Mouse (Mus musculus): ENCODE data around the gene Mc3r. TPM values are rescaled to one million over a fixed set of nuclear protein-coding genes. Genes with fewer than 3 reads are reported as not detected.

Gene Mc3r
- polyA plus RNA-seq, 1 experiment from 2014 or later, result 0.24 TPM

- H3K9me3 ChIP-seq, result no peaks in the 10 kb centered on the region
- no peak overlapping the region for H3K4me3 ChIP-seq
- no peaks in the 10 kb centered on the region for H3K27me3 ChIP-seq
- H3K9ac ChIP-seq (replicated peaks), result no peak overlapping the region
- WGBS, result 17% methylated on average over 11 of the region's 11 CpGs
- ATAC-seq (replicated peaks), result 0 out of 2 replicates have a peak, but pooled peaks have one; percentile 23
- no peaks in the 10 kb centered on the region for H3K36me3 ChIP-seq
- H3K4me1 ChIP-seq, result peaks cover 21% of the 10 kb centered on the region
- no peak overlapping the region for H3K27ac ChIP-seq (replicated peaks)
- no peak overlapping the region for H3K4me2 ChIP-seq (replicated peaks)
These were observed 40.7 kb downstream of the Mc3r start for GRCm38 (mm10) chr2:172288965-172289364.

GRCm38 (mm10) chr2:172289632-172290031 lies 41.3 kb downstream of the Mc3r start:
- Histone ChIP-seq H3K36me3 (no peaks in the 10 kb centered on the region), H3K4me2 (replicated peaks) (no peak overlapping the region), H3K27me3 (no peaks in the 10 kb centered on the region), H3K9me3 (no peaks in the 10 kb centered on the region), H3K4me1 (peaks cover 21% of the 10 kb centered on the region), H3K4me3 (no peak overlapping the region), H3K27ac (replicated peaks) (no peak overlapping the region), H3K9ac (replicated peaks) (no peak overlapping the region)
- no peak for ATAC-seq (replicated peaks)
- WGBS, result 24% methylated on average over 1 of the region's 1 CpGs

- Histone ChIP-seq H3K9ac (replicated peaks) (no peak overlapping the region), H3K27me3 (no peaks in the 10 kb centered on the region), H3K9me3 (no peaks in the 10 kb centered on the region), H3K4me2 (replicated peaks) (no peak overlapping the region), H3K36me3 (no peaks in the 10 kb centered on the region), H3K27ac (replicated peaks) (no peak overlapping the region), H3K4me1 (peaks cover 21% of the 10 kb centered on the region), H3K4me3 (no peak overlapping the region)
- no peak for ATAC-seq (replicated peaks)
- WGBS, result 84% methylated on average over 11 of the region's 11 CpGs
These were observed 42.2 kb downstream of the Mc3r start for GRCm38 (mm10) chr2:172290474-172290873.

GRCm38 (mm10) chr2:172291025-172291424 lies 42.7 kb downstream of the Mc3r start:
- Histone ChIP-seq H3K4me2 (replicated peaks) (no peak overlapping the region), H3K36me3 (no peaks in the 10 kb centered on the region), H3K4me3 (no peak overlapping the region), H3K27ac (replicated peaks) (no peak overlapping the region), H3K9ac (replicated peaks) (no peak overlapping the region), H3K27me3 (no peaks in the 10 kb centered on the region), H3K4me1 (peaks cover 21% of the 10 kb centered on the region), H3K9me3 (no peaks in the 10 kb centered on the region)
- 92% methylated on average over 7 of the region's 7 CpGs for WGBS
- no peak for ATAC-seq (replicated peaks)

GRCm38 (mm10) chr2:172291755-172292524 lies 43.6 kb downstream of the Mc3r start:
- no peak overlapping the region for H3K4me3 ChIP-seq
- H3K4me1 ChIP-seq, result peaks cover 21% of the 10 kb centered on the region
- 90% methylated on average over 14 of the region's 14 CpGs for WGBS
- H3K9me3 ChIP-seq, result no peaks in the 10 kb centered on the region
- H3K27ac ChIP-seq (replicated peaks), result no peak overlapping the region
- no peak overlapping the region for H3K9ac ChIP-seq (replicated peaks)
- no peaks in the 10 kb centered on the region for H3K36me3 ChIP-seq
- H3K4me2 ChIP-seq (replicated peaks), result no peak overlapping the region
- ATAC-seq (replicated peaks), result no peak
- H3K27me3 ChIP-seq, result no peaks in the 10 kb centered on the region

- peak; percentile 65 for ATAC-seq (replicated peaks)
- Histone ChIP-seq H3K27me3 (no peaks in the 10 kb centered on the region), H3K4me3 (no peak overlapping the region), H3K4me2 (replicated peaks) (no peak overlapping the region), H3K9ac (replicated peaks) (no peak overlapping the region), H3K36me3 (no peaks in the 10 kb centered on the region), H3K27ac (replicated peaks) (peak overlapping the region; percentile 67), H3K9me3 (no peaks in the 10 kb centered on the region), H3K4me1 (peaks cover 21% of the 10 kb centered on the region)
- WGBS, result 33% methylated on average over 14 of the region's 14 CpGs
These were observed 44.5 kb downstream of the Mc3r start for GRCm38 (mm10) chr2:172292525-172293405.

GRCm38 (mm10) chr2:172298083-172298482 lies 49.8 kb downstream of the Mc3r start:
- H3K9me3 ChIP-seq, result no peaks in the 10 kb centered on the region
- peaks cover 12% of the 10 kb centered on the region for H3K4me1 ChIP-seq
- H3K27ac ChIP-seq (replicated peaks), result no peak overlapping the region
- no peak overlapping the region for H3K9ac ChIP-seq (replicated peaks)
- no peak for ATAC-seq (replicated peaks)
- H3K4me3 ChIP-seq, result no peak overlapping the region
- no peak overlapping the region for H3K4me2 ChIP-seq (replicated peaks)
- H3K27me3 ChIP-seq, result no peaks in the 10 kb centered on the region
- 71% methylated on average over 1 of the region's 1 CpGs for WGBS
- H3K36me3 ChIP-seq, result no peaks in the 10 kb centered on the region

- Histone ChIP-seq H3K4me3 (no peak overlapping the region), H3K9me3 (no peaks in the 10 kb centered on the region), H3K36me3 (no peaks in the 10 kb centered on the region), H3K27ac (replicated peaks) (no peak overlapping the region), H3K9ac (replicated peaks) (no peak overlapping the region), H3K4me1 (peaks cover 9% of the 10 kb centered on the region), H3K4me2 (replicated peaks) (no peak overlapping the region), H3K27me3 (no peaks in the 10 kb centered on the region)
- WGBS, result 50% methylated on average over 1 of the region's 1 CpGs
- ATAC-seq (replicated peaks), result no peak
These were observed 50.2 kb downstream of the Mc3r start for GRCm38 (mm10) chr2:172298542-172298941.

- no peak overlapping the region for H3K27ac ChIP-seq (replicated peaks)
These were observed 51.0 kb downstream of the Mc3r start for GRCm38 (mm10) chr2:172299126-172299921.

More at GRCm38 (mm10) chr2:172299126-172299921, 51.0 kb downstream of the Mc3r start:
- no peak overlapping the region for H3K4me2 ChIP-seq (replicated peaks)
- H3K36me3 ChIP-seq, result no peaks in the 10 kb centered on the region
- WGBS, result 4% methylated on average over 14 of the region's 14 CpGs
- no peak overlapping the region for H3K9ac ChIP-seq (replicated peaks)
- peak; percentile 51 for ATAC-seq (replicated peaks)
- no peaks in the 10 kb centered on the region for H3K9me3 ChIP-seq
- H3K4me1 ChIP-seq, result peaks cover 10% of the 10 kb centered on the region
- no peak overlapping the region for H3K4me3 ChIP-seq
- H3K27me3 ChIP-seq, result no peaks in the 10 kb centered on the region
